Mouse (Mus musculus) retina, postnatal 1 day (tissue): ENCODE measurements at regions not wholly inside any gene's neighbourhood (a gene's known extent, or its start where the extent isn't known, plus 50 kb on each side); places are given as distances from the start of the nearest gene placed in this dataset.

ENCODE experiments used
- DNase-seq: peaks from one replicate; pipeline ENCODE4 v3.0.0-alpha.2; 2012

DNA sequence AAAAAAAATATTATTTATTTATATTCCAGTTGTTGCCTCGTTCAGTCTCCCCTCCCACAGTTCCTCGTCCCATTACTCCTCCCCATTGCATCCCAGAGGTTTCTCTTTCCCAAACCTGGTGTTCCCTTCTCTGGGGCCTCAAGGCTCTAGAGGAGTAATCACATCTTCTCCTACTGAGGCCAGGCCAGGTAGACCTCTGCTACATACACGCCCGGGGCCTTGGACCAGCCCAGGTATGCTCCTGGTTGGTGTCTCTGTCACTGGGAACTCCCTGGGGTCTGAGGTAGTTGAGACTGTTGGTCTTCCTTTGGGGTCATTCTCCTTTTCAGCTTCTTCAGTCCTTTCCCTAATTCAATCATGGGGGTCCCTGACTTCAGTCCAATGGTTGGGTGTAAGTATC lies 50.0 kb upstream of the Adamts5 start:
- no peak for DNase-seq
